Mouse (Mus musculus) lung, postnatal 0 days (tissue): ENCODE data around the gene Gm11011.

Experiments used
- CTCF ChIP-seq: IDR thresholded peaks from 2 replicates; pipeline ENCODE4 v1.5.1; 2016; ENCODE audit warnings: antibody characterized with exemption, mild to moderate bottlenecking
- EP300 ChIP-seq: IDR thresholded peaks from 2 replicates; pipeline ENCODE4 v1.6.1; 2016; ENCODE audit warnings: antibody characterized with exemption, mild to moderate bottlenecking, control low read depth

GRCm38 (mm10) chr2:169632338-169633151 lies 45.0 kb upstream of the Gm11011 start, which contains the start of gene Tshz2:
- peak; percentile 9; the same call in 1 of the 2 replicates for TF ChIP-seq CTCF
- no peak for TF ChIP-seq EP300
